Mouse (Mus musculus): ENCODE measurements around the gene Xrra1.

Gene Xrra1

GRCm38 (mm10) chr7:99834314-99834853 is 24.5 kb upstream of the Xrra1 start:
- peaks cover 8% of the 10 kb centered on the region for H3K36me3 ChIP-seq (ENCODE audit: control insufficient read depth, insufficient read depth, low read length, poor library complexity, severe bottlenecking)
- DNase-seq (ENCODE audit: low read depth, low spot score), result no peak

GRCm38 (mm10) chr7:99836781-99837180 is 22.1 kb upstream of the Xrra1 start:
- DNase-seq (ENCODE audit: low read depth, low spot score), result no peak
- Histone ChIP-seq H3K27me3 (ENCODE audit: control insufficient read depth, insufficient read depth, low read length, poor library complexity, severe bottlenecking) (no peaks in the 10 kb centered on the region), H3K36me3 (ENCODE audit: control insufficient read depth, insufficient read depth, low read length, poor library complexity, severe bottlenecking) (peaks cover 17% of the 10 kb centered on the region)

More at GRCm38 (mm10) chr7:99834314-99834853, 24.5 kb upstream of the Xrra1 start:
- H3K27me3 ChIP-seq (ENCODE audit: control insufficient read depth, insufficient read depth, low read length, poor library complexity, severe bottlenecking), result no peaks in the 10 kb centered on the region

- no peaks in the 10 kb centered on the region for H3K27me3 ChIP-seq (ENCODE audit: control insufficient read depth, insufficient read depth, low read length, poor library complexity, severe bottlenecking)
- H3K36me3 ChIP-seq (ENCODE audit: control insufficient read depth, insufficient read depth, low read length, poor library complexity, severe bottlenecking), result peaks cover 22% of the 10 kb centered on the region
- no peak for DNase-seq (ENCODE audit: low read depth, low spot score)
Observed at GRCm38 (mm10) chr7:99837358-99838071, 21.4 kb upstream of the Xrra1 start.

GRCm38 (mm10) chr7:99838241-99838640 is 20.7 kb upstream of the Xrra1 start:
- no peaks in the 10 kb centered on the region for H3K27me3 ChIP-seq (ENCODE audit: control insufficient read depth, insufficient read depth, low read length, poor library complexity, severe bottlenecking)
- H3K36me3 ChIP-seq (ENCODE audit: control insufficient read depth, insufficient read depth, low read length, poor library complexity, severe bottlenecking), result peaks cover 22% of the 10 kb centered on the region
- no peak for DNase-seq (ENCODE audit: low read depth, low spot score)

- DNase-seq (ENCODE audit: low read depth, low spot score), result no peak
- Histone ChIP-seq H3K27me3 (ENCODE audit: control insufficient read depth, insufficient read depth, low read length, poor library complexity, severe bottlenecking) (no peaks in the 10 kb centered on the region), H3K36me3 (ENCODE audit: control insufficient read depth, insufficient read depth, low read length, poor library complexity, severe bottlenecking) (peaks cover 9% of the 10 kb centered on the region)
Observed at GRCm38 (mm10) chr7:99845533-99846236, 13.2 kb upstream of the Xrra1 start.

- DNase-seq (ENCODE audit: low read depth, low spot score), result no peak
- H3K27me3 ChIP-seq (ENCODE audit: control insufficient read depth, insufficient read depth, low read length, poor library complexity, severe bottlenecking), result no peaks in the 10 kb centered on the region
- H3K36me3 ChIP-seq (ENCODE audit: control insufficient read depth, insufficient read depth, low read length, poor library complexity, severe bottlenecking), result peaks cover 1% of the 10 kb centered on the region
Observed at GRCm38 (mm10) chr7:99850534-99850933, 8.4 kb upstream of the Xrra1 start.

- H3K36me3 ChIP-seq (ENCODE audit: control insufficient read depth, insufficient read depth, low read length, poor library complexity, severe bottlenecking), result peaks cover 1% of the 10 kb centered on the region
- no peak for DNase-seq (ENCODE audit: low read depth, low spot score)
Observed at GRCm38 (mm10) chr7:99851121-99851520, 7.8 kb upstream of the Xrra1 start.

GRCm38 (mm10) chr7:99851618-99852017 is 7.3 kb upstream of the Xrra1 start:
- DNase-seq (ENCODE audit: low read depth, low spot score), result no peak
- H3K36me3 ChIP-seq (ENCODE audit: control insufficient read depth, insufficient read depth, low read length, poor library complexity, severe bottlenecking), result peaks cover 1% of the 10 kb centered on the region
- no peaks in the 10 kb centered on the region for H3K27me3 ChIP-seq (ENCODE audit: control insufficient read depth, insufficient read depth, low read length, poor library complexity, severe bottlenecking)

More at GRCm38 (mm10) chr7:99851121-99851520, 7.8 kb upstream of the Xrra1 start:
- H3K27me3 ChIP-seq (ENCODE audit: control insufficient read depth, insufficient read depth, low read length, poor library complexity, severe bottlenecking), result no peaks in the 10 kb centered on the region

GRCm38 (mm10) chr7:99853350-99853749 is 5.6 kb upstream of the Xrra1 start:
- Histone ChIP-seq H3K36me3 (ENCODE audit: control insufficient read depth, insufficient read depth, low read length, poor library complexity, severe bottlenecking) (peaks cover 1% of the 10 kb centered on the region; the same call in 1 of the 2 replicates), H3K27me3 (ENCODE audit: control insufficient read depth, insufficient read depth, low read length, poor library complexity, severe bottlenecking) (no peaks in the 10 kb centered on the region)
- no peak for DNase-seq (ENCODE audit: low read depth, low spot score)

GRCm38 (mm10) chr7:99854311-99854710 is 4.6 kb upstream of the Xrra1 start:
- no peak for DNase-seq (ENCODE audit: low read depth, low spot score)
- H3K36me3 ChIP-seq (ENCODE audit: control insufficient read depth, insufficient read depth, low read length, poor library complexity, severe bottlenecking), result 0 out of 2 replicates have a peak, but pooled peaks cover 1% of the 10 kb centered on the region
- H3K27me3 ChIP-seq (ENCODE audit: control insufficient read depth, insufficient read depth, low read length, poor library complexity, severe bottlenecking), result no peaks in the 10 kb centered on the region

- Histone ChIP-seq H3K36me3 (ENCODE audit: control insufficient read depth, insufficient read depth, low read length, poor library complexity, severe bottlenecking) (0 out of 2 replicates have a peak, but pooled peaks cover 1% of the 10 kb centered on the region), H3K27me3 (ENCODE audit: control insufficient read depth, insufficient read depth, low read length, poor library complexity, severe bottlenecking) (no peaks in the 10 kb centered on the region)
- peak; percentile 43 for DNase-seq (ENCODE audit: low read depth, low spot score)
Observed at GRCm38 (mm10) chr7:99856266-99856861, 2.6 kb upstream of the Xrra1 start.

- no peak for DNase-seq (ENCODE audit: low read depth, low spot score)
- 0 out of 2 replicates have a peak, but pooled peaks cover 1% of the 10 kb centered on the region for H3K36me3 ChIP-seq (ENCODE audit: control insufficient read depth, insufficient read depth, low read length, poor library complexity, severe bottlenecking)
- H3K27me3 ChIP-seq (ENCODE audit: control insufficient read depth, insufficient read depth, low read length, poor library complexity, severe bottlenecking), result no peaks in the 10 kb centered on the region
Observed at GRCm38 (mm10) chr7:99858175-99858812, 622 bp upstream of the Xrra1 start.

GRCm38 (mm10) chr7:99863362-99863761 is 4.4 kb downstream of the Xrra1 start, which contains the start of gene Spcs2:
TSS of gene Spcs2 (minus strand) at chr7:99863462.
- no peaks in the 10 kb centered on the region for H3K36me3 ChIP-seq (ENCODE audit: control insufficient read depth, insufficient read depth, low read length, poor library complexity, severe bottlenecking)

GRCm38 (mm10) chr7:99864241-99865028 is 5.5 kb downstream of the Xrra1 start:
- DNase-seq (ENCODE audit: low read depth, low spot score), result no peak
- no peaks in the 10 kb centered on the region for H3K27me3 ChIP-seq (ENCODE audit: control insufficient read depth, insufficient read depth, low read length, poor library complexity, severe bottlenecking)
- no peaks in the 10 kb centered on the region for H3K36me3 ChIP-seq (ENCODE audit: control insufficient read depth, insufficient read depth, low read length, poor library complexity, severe bottlenecking)

More at GRCm38 (mm10) chr7:99863362-99863761, 4.4 kb downstream of the Xrra1 start, which contains the start of gene Spcs2:
- no peak for DNase-seq (ENCODE audit: low read depth, low spot score)
- no peaks in the 10 kb centered on the region for H3K27me3 ChIP-seq (ENCODE audit: control insufficient read depth, insufficient read depth, low read length, poor library complexity, severe bottlenecking)

Data from splenic B cell, adult 2 months (primary cell).